Mouse (Mus musculus) liver, adult 2 months (tissue): ENCODE results near the gene Chn1. TPM values are rescaled to one million over a fixed set of nuclear protein-coding genes. Genes with fewer than 3 reads are reported as not detected.
A peak's percentile ranks its signal among the peaks of the same experiment; 100 is the strongest.

Source experiments
- DNase-seq: peaks from one replicate; pipeline ENCODE4 v3.0.0-alpha.2; 2011; ENCODE audit warnings: low read depth, low spot score; ENCODE audit errors: extremely low read depth
- H3K27ac ChIP-seq: fragments of 200-500 bp; replicated peaks from 2 replicates; pipeline ENCODE4 v1.5.1; 2012; ENCODE audit warnings: low read depth, mild to moderate bottlenecking, control low read depth, inconsistent platforms, low read length; ENCODE audit not compliant: insufficient read depth
- H3K27me3 ChIP-seq: fragments of 200-500 bp; 2 replicates; pipeline ENCODE4 v1.6.1; 2012; ENCODE audit warnings: mild to moderate bottlenecking, moderate library complexity, low read length, inconsistent platforms; ENCODE audit not compliant: control insufficient read depth, insufficient read depth
- H3K36me3 ChIP-seq: fragments of 200-500 bp; 2 replicates; pipeline ENCODE4 v1.6.1; 2012; ENCODE audit warnings: low read length, inconsistent platforms; ENCODE audit not compliant: control insufficient read depth, insufficient read depth
- H3K4me1 ChIP-seq: fragments of 200-500 bp; 2 replicates; pipeline ENCODE4 v1.6.1; 2011; ENCODE audit warnings: low read length; ENCODE audit not compliant: control insufficient read depth, insufficient read depth
- H3K4me3 ChIP-seq: fragments of 200-500 bp; 2 replicates; pipeline ENCODE4 v1.5.1; 2011; ENCODE audit warnings: low read depth, mild to moderate bottlenecking, control low read depth, low read length, moderate library complexity; ENCODE audit not compliant: insufficient read depth
- H3K79me2 ChIP-seq: fragments of 200-500 bp; 2 replicates; pipeline ENCODE4 v1.6.1; 2012; ENCODE audit warnings: inconsistent platforms, mild to moderate bottlenecking, low read length, moderate library complexity; ENCODE audit not compliant: control insufficient read depth, insufficient read depth
- H3K9ac ChIP-seq: fragments of 200-500 bp; 2 replicates; pipeline ENCODE4 v1.6.1; 2012; ENCODE audit warnings: low read depth, mild to moderate bottlenecking, control low read depth, inconsistent platforms, low read length
- CTCF ChIP-seq: fragments of 200-500 bp; IDR thresholded peaks from 2 replicates; pipeline ENCODE4 v1.5.1; 2011; ENCODE audit warnings: low read depth, low read length, control low read depth
- POLR2A ChIP-seq: fragments of 200-500 bp; IDR thresholded peaks from 2 replicates; pipeline ENCODE4 v1.6.1; 2011; ENCODE audit warnings: low read length, control low read depth; ENCODE audit not compliant: insufficient read depth; ENCODE audit errors: extremely low read depth
- WGBS: fragments of 180-500 bp; shearing (Covaris S2); methylation state at CpG from one replicate; pipeline ENCODE4 v1.1.7; 2018; 5-methylcytosine and 5-hydroxymethylcytosine counted together
- polyA plus RNA-seq: library from polyadenylated mRNA; depleted of rRNA; stranded (reverse); fragments of >200 nt; gene quantifications from 2 replicates; pipeline ENCODE4 v1.2.3, GENCODE M21; 2012
- total RNA-seq: library from RNA; depleted of rRNA; stranded (reverse); fragments of >200 nt; gene quantifications from 2 replicates; pipeline ENCODE4 v1.2.3, GENCODE M21; 2014

Gene Chn1
- total and polyA plus RNA-seq, 2 experiments, result 0.18 TPM; not detected in 1

- no peaks in the 10 kb centered on the region for H3K79me2 ChIP-seq
- peak; percentile 18 for DNase-seq
- no peak overlapping the region for H3K4me3 ChIP-seq
- H3K27me3 ChIP-seq, result no peaks in the 10 kb centered on the region
- H3K9ac ChIP-seq, result no peak overlapping the region
- H3K4me1 ChIP-seq, result peaks cover 8% of the 10 kb centered on the region
- 93% methylated on average over 3 of the region's 3 CpGs for WGBS
- TF ChIP-seq CTCF (no peak), POLR2A (no peak)
- peak overlapping the region; percentile 41 for H3K27ac ChIP-seq
- no peaks in the 10 kb centered on the region for H3K36me3 ChIP-seq
Measured at GRCm38 (mm10) chr2:73609724-73610210, 165.4 kb downstream of the Chn1 start.

DNA sequence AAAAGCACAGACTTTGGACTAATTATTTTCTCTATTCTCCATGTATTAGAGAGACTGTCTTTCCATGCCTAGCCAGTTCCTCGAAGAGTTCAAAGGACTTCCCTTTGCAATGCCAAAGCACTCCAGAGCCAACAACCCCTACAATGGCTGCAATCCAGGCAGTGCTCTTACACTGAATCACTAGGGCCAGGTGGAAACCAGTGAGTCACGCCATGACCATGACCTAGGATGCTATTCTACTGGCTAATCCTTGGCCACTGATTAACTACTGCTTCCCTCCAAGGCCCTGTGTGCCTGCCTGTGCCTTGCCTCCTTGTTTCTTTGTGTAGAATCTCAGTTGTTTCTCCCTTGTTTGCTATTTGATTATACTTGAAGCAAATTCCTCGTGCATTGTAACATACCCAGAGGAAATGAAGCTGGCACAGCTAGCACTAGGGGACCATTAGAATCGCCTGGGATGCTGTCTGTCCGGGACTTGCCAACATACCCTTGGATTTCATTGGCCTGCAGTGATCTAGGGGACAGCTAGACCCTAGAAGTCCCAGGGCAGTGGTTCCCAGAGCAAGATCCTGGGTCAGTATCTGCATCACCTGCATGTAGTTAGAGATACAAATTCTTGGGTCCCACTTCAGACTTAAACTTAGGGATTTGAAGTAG lies 166.0 kb downstream of the Chn1 start:
- DNase-seq, result peak; percentile 100
- H3K27ac ChIP-seq, result peak overlapping the region; percentile 41
- H3K79me2 ChIP-seq, result no peaks in the 10 kb centered on the region
- no peaks in the 10 kb centered on the region for H3K27me3 ChIP-seq
- peaks cover 8% of the 10 kb centered on the region for H3K4me1 ChIP-seq
- H3K36me3 ChIP-seq, result no peaks in the 10 kb centered on the region
- TF ChIP-seq POLR2A (no peak), CTCF (no peak)
- no peak overlapping the region for H3K4me3 ChIP-seq
- 51% methylated on average over 5 of the region's 5 CpGs for WGBS
- no peak overlapping the region for H3K9ac ChIP-seq

DNA sequence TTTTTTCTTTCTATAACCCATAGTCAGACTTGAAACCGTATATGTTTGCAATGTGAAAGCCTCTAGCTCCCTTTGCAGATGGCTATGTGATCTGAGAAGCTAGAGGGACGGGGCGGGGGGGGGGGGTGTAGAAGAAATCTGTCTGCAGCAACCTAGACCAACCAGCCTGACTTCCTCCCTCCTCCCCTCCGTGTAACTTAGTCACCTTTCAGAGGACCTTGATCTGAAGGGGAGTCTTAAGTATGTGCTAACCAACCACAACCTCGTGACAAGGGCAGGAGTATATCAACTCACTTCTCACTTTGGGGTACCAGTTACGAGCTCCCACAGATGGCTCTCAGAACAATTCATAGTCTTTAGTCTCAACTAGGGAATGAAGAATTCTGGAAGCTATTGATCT lies 166.8 kb downstream of the Chn1 start:
- no peak for TF ChIP-seq POLR2A
- no peak for TF ChIP-seq CTCF
- H3K27me3 ChIP-seq, result no peaks in the 10 kb centered on the region
- H3K9ac ChIP-seq, result no peak overlapping the region
- no peak overlapping the region for H3K4me3 ChIP-seq
- no peak for DNase-seq
- H3K4me1 ChIP-seq, result peaks cover 8% of the 10 kb centered on the region
- H3K79me2 ChIP-seq, result no peaks in the 10 kb centered on the region
- 86% methylated on average over 6 of the region's 6 CpGs for WGBS
- H3K27ac ChIP-seq, result no peak overlapping the region
- H3K36me3 ChIP-seq, result no peaks in the 10 kb centered on the region

GRCm38 (mm10) chr2:73607609-73608008 lies 167.5 kb downstream of the Chn1 start:
- no peak overlapping the region for H3K4me3 ChIP-seq
- no peak overlapping the region for H3K9ac ChIP-seq
- DNase-seq, result no peak
- WGBS, result 77% methylated on average over 4 of the region's 4 CpGs
- TF ChIP-seq POLR2A (no peak), CTCF (no peak)
- no peaks in the 10 kb centered on the region for H3K36me3 ChIP-seq
- no peak overlapping the region for H3K27ac ChIP-seq
- no peaks in the 10 kb centered on the region for H3K79me2 ChIP-seq
- H3K27me3 ChIP-seq, result no peaks in the 10 kb centered on the region
- H3K4me1 ChIP-seq, result peaks cover 8% of the 10 kb centered on the region

GRCm38 (mm10) chr2:73607146-73607545 lies 168.0 kb downstream of the Chn1 start:
- Histone ChIP-seq H3K4me3 (no peak overlapping the region), H3K27ac (no peak overlapping the region), H3K36me3 (no peaks in the 10 kb centered on the region), H3K27me3 (no peaks in the 10 kb centered on the region), H3K79me2 (no peaks in the 10 kb centered on the region), H3K9ac (no peak overlapping the region), H3K4me1 (peaks cover 8% of the 10 kb centered on the region)
- 85% methylated on average over 2 of the region's 2 CpGs for WGBS
- TF ChIP-seq CTCF (no peak), POLR2A (no peak)
- no peak for DNase-seq

DNA sequence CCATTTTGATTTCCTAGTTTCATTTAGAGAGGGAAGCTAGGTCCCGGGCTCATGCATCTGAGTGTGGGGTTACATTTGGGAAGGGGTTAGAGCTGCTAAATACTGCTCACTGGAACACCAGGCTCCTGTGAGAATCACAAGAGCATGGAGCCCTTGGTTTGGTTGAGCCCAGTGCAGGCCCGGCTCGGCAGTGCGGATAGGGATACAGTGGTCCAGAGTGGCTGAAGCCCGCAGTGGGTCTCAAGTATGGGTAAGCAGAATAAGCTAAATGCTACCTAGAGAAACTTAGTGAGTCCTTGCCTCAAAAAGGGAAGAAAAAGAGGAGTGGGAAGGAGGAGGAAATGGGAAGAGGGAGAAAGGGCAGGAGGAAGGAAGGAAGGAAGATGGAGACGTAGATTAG lies 168.5 kb downstream of the Chn1 start:
- no peaks in the 10 kb centered on the region for H3K27me3 ChIP-seq
- 92% methylated on average over 6 of the region's 6 CpGs for WGBS
- no peak overlapping the region for H3K27ac ChIP-seq
- peaks cover 8% of the 10 kb centered on the region for H3K4me1 ChIP-seq
- no peak for DNase-seq
- no peak overlapping the region for H3K4me3 ChIP-seq
- no peaks in the 10 kb centered on the region for H3K36me3 ChIP-seq
- no peak overlapping the region for H3K9ac ChIP-seq
- H3K79me2 ChIP-seq, result no peaks in the 10 kb centered on the region
- no peak for TF ChIP-seq CTCF
